Mouse (Mus musculus) stomach, embryonic 14.5 days (tissue): ENCODE measurements around the gene Asl. TPM values are rescaled to one million over a fixed set of nuclear protein-coding genes. Genes with fewer than 3 reads are reported as not detected.

Experiments
- ATAC-seq: fragments of 200-750 bp; cut with Nextera tagmentation; 2 replicates; pipeline ENCODE4 v1.8.0; 2017; ENCODE audit warnings: low read depth, moderate TSS enrichment; ENCODE audit not compliant: insufficient number of reproducible peaks, insufficient read depth, low FRiP score
- H3K27ac ChIP-seq: fragments of 300-500 bp; sonication (generic); 2 replicates; pipeline ENCODE4 v1.5.1; 2014; ENCODE audit warnings: mild to moderate bottlenecking, low read length, moderate library complexity, mixed read lengths
- H3K27me3 ChIP-seq: fragments of 300-500 bp; sonication (generic); 2 replicates; pipeline ENCODE4 v1.6.1; 2014; ENCODE audit warnings: low read length, control low read depth, mixed read lengths; ENCODE audit not compliant: control insufficient read depth, insufficient read depth
- H3K36me3 ChIP-seq: fragments of 300-500 bp; sonication (generic); 2 replicates; pipeline ENCODE4 v1.6.1; 2014; ENCODE audit warnings: mild to moderate bottlenecking, control low read depth, low read length, moderate library complexity, mixed read lengths; ENCODE audit not compliant: control insufficient read depth, insufficient read depth
- H3K4me1 ChIP-seq: fragments of 300-500 bp; sonication (generic); 2 replicates; pipeline ENCODE4 v1.6.1; 2014; ENCODE audit warnings: low read length, control low read depth, mixed read lengths; ENCODE audit not compliant: control insufficient read depth, insufficient read depth
- H3K4me2 ChIP-seq: fragments of 300-500 bp; sonication (generic); replicated peaks from 2 replicates; pipeline ENCODE4 v1.6.1; 2014; ENCODE audit warnings: low read depth, low read length, control low read depth
- H3K4me3 ChIP-seq: fragments of 300-500 bp; sonication (generic); 2 replicates; pipeline ENCODE4 v1.5.1; 2014; ENCODE audit warnings: low read depth, low read length, control low read depth
- H3K9ac ChIP-seq: fragments of 300-500 bp; sonication (generic); replicated peaks from 2 replicates; pipeline ENCODE4 v1.6.1; 2014; ENCODE audit warnings: low read depth, mild to moderate bottlenecking, control low read depth, low read length, moderate library complexity, mixed read lengths
- H3K9me3 ChIP-seq: fragments of 300-500 bp; sonication (generic); 2 replicates; pipeline ENCODE4 v1.6.1; 2016; ENCODE audit warnings: low read depth, low read length, control low read depth; ENCODE audit not compliant: control insufficient read depth
- WGBS: fragments of 180-500 bp; shearing (Covaris S2); extraction: QIAGEN DNeasy Blood & Tissue Kit; methylation state at CpG from one replicate; pipeline ENCODE4 v1.1.7; 2014; 5-methylcytosine and 5-hydroxymethylcytosine counted together
- polyA plus RNA-seq: library from polyadenylated mRNA; unstranded; fragments of >200 nt; fragmentation: Nextera tagmentation; extraction: Ambion mirVana; gene quantifications from 2 replicates; pipeline ENCODE4 v1.2.1, GENCODE M21; 2014

Asl gene
- polyA plus RNA-seq, 1 experiment from 2014 or later = 35.1 TPM

DNA sequence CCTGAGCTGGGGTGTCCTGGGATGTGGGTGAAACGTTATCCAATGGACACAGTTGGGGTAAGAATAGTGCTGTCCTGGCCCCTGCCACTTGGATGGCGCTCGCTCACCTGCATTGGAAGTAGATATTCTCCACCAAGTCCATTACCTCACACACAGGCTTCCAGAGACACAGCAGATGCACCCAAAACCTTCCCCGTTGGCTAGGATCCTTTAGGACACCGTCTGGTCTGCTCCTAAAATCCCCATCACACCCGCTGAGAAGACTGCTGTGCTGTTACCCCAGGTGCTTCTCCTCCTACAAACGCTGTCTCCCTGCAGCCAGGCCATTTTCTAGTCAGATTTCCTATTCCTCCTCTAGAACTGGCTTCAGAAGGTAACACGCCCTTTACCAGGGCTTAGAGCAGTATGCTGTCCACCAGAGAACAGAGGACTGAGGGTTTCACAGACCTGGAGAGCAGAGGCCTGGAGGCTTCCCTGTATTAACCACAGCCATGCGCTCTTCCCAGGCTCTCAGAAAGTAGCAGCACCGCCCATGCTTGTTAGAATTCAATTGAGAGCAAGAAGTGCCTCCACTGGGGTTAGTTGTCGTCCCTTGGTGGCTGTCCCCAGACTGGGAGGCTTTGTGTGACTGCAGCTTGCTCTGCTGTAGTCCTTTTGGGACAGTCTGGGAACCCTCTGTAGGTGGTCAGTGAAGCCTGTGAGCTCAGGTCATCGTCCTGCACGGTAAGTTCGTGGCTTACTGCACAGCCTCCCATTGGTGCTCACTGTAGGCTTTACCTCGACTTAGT, 22.2 kb upstream of the Asl start:
- H3K9ac ChIP-seq = no peak overlapping the region
- H3K4me3 ChIP-seq = no peak overlapping the region
- H3K4me1 ChIP-seq = peaks cover 12% of the 10 kb centered on the region
- no peak overlapping the region for H3K4me2 ChIP-seq
- peaks cover 11% of the 10 kb centered on the region for H3K36me3 ChIP-seq
- no peak for ATAC-seq
- WGBS = 83% methylated on average over 15 of the region's 15 CpGs
- H3K27ac ChIP-seq = no peak overlapping the region
- no peaks in the 10 kb centered on the region for H3K27me3 ChIP-seq
- no peaks in the 10 kb centered on the region for H3K9me3 ChIP-seq

GRCm38 (mm10) chr5:130050416-130050815, 21.4 kb upstream of the Asl start:
- H3K36me3 ChIP-seq = peaks cover 11% of the 10 kb centered on the region
- 0 out of 2 replicates have a peak, but pooled peaks have one; percentile 5 for ATAC-seq
- no peak overlapping the region for H3K4me2 ChIP-seq
- no peaks in the 10 kb centered on the region for H3K27me3 ChIP-seq
- WGBS = 58% methylated on average over 6 of the region's 6 CpGs
- peaks cover 12% of the 10 kb centered on the region for H3K4me1 ChIP-seq
- no peak overlapping the region for H3K27ac ChIP-seq
- H3K9ac ChIP-seq = no peak overlapping the region
- H3K9me3 ChIP-seq = no peaks in the 10 kb centered on the region
- no peak overlapping the region for H3K4me3 ChIP-seq

- no peak overlapping the region for H3K4me2 ChIP-seq
- H3K4me3 ChIP-seq = no peak overlapping the region
- WGBS = 54% methylated on average over 15 of the region's 15 CpGs
- H3K27me3 ChIP-seq = no peaks in the 10 kb centered on the region
- H3K27ac ChIP-seq = peak overlapping the region; percentile 70
- H3K9ac ChIP-seq = no peak overlapping the region
- H3K4me1 ChIP-seq = peaks cover 12% of the 10 kb centered on the region
- H3K9me3 ChIP-seq = no peaks in the 10 kb centered on the region
- peaks cover 11% of the 10 kb centered on the region for H3K36me3 ChIP-seq
- ATAC-seq = peak; percentile 66; the same call in 1 of the 2 replicates
These were observed 19.9 kb upstream of the Asl start for GRCm38 (mm10) chr5:130048786-130049520.

DNA sequence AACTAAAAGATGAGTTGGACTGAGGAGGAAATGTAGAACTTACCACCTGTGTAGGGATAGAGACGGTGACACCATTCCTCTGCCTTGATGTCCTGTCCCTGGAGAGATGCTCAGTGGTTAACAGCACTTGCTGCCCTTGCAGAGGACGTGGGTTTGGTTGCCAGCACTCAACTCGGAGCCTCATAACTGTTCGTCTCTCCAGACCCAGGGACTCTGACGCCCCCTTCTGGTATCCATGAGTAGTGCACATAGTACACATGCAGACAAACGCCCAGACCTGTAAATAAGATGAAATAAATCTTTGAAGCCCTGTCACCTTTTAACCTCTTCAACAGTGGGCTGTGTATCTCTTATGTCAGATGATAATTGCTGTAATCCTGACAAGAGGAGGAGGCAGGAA, 18.0 kb upstream of the Asl start:
- Histone ChIP-seq H3K4me3 (no peak overlapping the region), H3K9ac (no peak overlapping the region), H3K9me3 (no peaks in the 10 kb centered on the region), H3K36me3 (peaks cover 21% of the 10 kb centered on the region), H3K27ac (no peak overlapping the region), H3K4me1 (peaks cover 12% of the 10 kb centered on the region), H3K4me2 (no peak overlapping the region), H3K27me3 (no peaks in the 10 kb centered on the region)
- ATAC-seq = no peak
- 78% methylated on average over 6 of the region's 6 CpGs for WGBS

GRCm38 (mm10) chr5:130046589-130046988, 17.5 kb upstream of the Asl start:
- Histone ChIP-seq H3K4me1 (peaks cover 12% of the 10 kb centered on the region), H3K27me3 (no peaks in the 10 kb centered on the region), H3K27ac (no peak overlapping the region), H3K4me3 (no peak overlapping the region), H3K9me3 (no peaks in the 10 kb centered on the region), H3K9ac (no peak overlapping the region), H3K4me2 (no peak overlapping the region), H3K36me3 (peaks cover 26% of the 10 kb centered on the region)
- WGBS = 89% methylated on average over 10 of the region's 10 CpGs
- no peak for ATAC-seq

DNA sequence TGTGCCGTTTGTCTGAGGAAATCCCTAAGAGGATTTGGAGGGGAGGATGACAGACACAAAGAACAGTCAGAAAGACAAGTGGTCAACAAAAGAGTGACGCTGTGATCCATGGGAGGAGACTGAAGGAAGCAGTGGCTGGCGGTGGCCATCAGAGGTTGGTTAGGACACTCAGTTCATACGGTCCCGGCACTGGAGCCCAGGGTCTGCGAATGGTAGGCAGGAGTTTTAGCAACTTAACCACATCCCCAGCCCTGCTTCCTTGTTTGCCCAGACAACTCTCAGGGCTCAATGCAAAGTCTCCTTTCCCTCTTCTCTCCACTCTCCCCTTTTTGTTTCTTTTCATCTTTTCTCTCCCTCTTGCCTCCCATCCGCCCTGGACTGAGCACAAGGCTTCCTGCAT, 17.1 kb upstream of the Asl start:
- no peaks in the 10 kb centered on the region for H3K9me3 ChIP-seq
- no peaks in the 10 kb centered on the region for H3K27me3 ChIP-seq
- H3K4me1 ChIP-seq = peaks cover 12% of the 10 kb centered on the region
- no peak overlapping the region for H3K9ac ChIP-seq
- WGBS = 90% methylated on average over 7 of the region's 7 CpGs
- no peak for ATAC-seq
- no peak overlapping the region for H3K4me3 ChIP-seq
- no peak overlapping the region for H3K27ac ChIP-seq
- H3K4me2 ChIP-seq = no peak overlapping the region
- H3K36me3 ChIP-seq = peaks cover 26% of the 10 kb centered on the region

GRCm38 (mm10) chr5:130044201-130044695, 15.2 kb upstream of the Asl start:
- H3K27ac ChIP-seq = no peak overlapping the region
- H3K27me3 ChIP-seq = no peaks in the 10 kb centered on the region
- no peak overlapping the region for H3K9ac ChIP-seq
- 65% methylated on average over 7 of the region's 7 CpGs for WGBS
- no peak overlapping the region for H3K4me3 ChIP-seq
- peaks cover 7% of the 10 kb centered on the region; the same call in 1 of the 2 replicates for H3K4me1 ChIP-seq
- H3K9me3 ChIP-seq = no peaks in the 10 kb centered on the region
- H3K36me3 ChIP-seq = peaks cover 33% of the 10 kb centered on the region
- no peak overlapping the region for H3K4me2 ChIP-seq
- no peak for ATAC-seq

GRCm38 (mm10) chr5:130043741-130044140, 14.7 kb upstream of the Asl start:
- WGBS = 92% methylated on average over 3 of the region's 3 CpGs
- Histone ChIP-seq H3K4me3 (no peak overlapping the region), H3K4me2 (no peak overlapping the region), H3K36me3 (peaks cover 30% of the 10 kb centered on the region), H3K27ac (no peak overlapping the region), H3K9me3 (no peaks in the 10 kb centered on the region), H3K9ac (no peak overlapping the region), H3K4me1 (0 out of 2 replicates have a peak, but pooled peaks cover 5% of the 10 kb centered on the region), H3K27me3 (no peaks in the 10 kb centered on the region)
- no peak for ATAC-seq
